Mouse (Mus musculus): Measurements from ENCODE around the gene Bclaf3. TPM values are rescaled to one million over a fixed set of nuclear protein-coding genes. Genes with fewer than 3 reads are reported as not detected.

Gene Bclaf3
- polyA plus RNA-seq, 1 experiment from 2014 or later, result 5.0 TPM

DNA sequence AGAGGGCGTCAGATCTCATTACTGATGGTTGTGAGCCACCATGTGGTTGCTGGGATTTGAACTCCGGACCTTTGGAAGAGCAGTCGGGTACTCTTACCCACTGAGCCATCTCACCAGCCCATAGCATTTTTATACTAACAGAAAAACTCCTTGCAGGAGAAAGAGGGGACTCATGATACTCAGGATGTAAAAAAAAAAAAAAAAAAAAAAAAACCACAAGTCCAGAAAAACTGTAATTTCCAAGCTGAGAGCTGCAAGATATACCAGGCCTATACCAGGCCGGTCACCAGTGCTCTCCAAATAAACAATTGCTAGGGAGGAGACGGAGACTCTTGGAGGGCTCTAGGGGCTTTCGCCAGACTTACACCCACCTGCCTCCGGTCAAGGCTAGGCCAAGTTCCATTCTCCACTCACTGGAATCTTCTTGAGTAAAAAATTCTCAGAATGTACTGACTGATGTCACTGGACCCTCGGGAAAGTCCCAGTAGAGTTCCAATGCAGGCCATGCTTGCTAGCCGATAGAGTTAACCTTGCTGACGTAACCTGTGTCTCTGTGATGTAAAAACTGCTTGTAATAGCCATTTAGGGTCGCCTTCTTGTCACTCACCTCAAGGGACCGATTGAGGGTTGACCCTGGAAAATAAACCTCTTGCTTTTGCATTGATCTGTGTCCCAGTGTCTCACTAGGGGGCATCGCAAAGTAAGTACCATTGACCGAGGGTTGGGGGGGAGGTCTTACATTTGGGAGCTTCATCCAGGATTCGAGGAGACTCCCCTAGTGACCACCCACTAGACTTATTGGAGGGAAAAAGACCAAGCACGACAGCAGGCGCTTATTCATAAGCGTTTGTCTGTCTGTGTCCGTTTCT, 16.4 kb upstream of the Bclaf3 start:
- TF ChIP-seq CTCF (IDR thresholded peaks at IDR 0.05; ENCODE audit: low read depth), result no peak
- H3K27me3 ChIP-seq (replicated peaks; ENCODE audit: control insufficient read depth, insufficient read depth, low read length), result no peaks in the 10 kb centered on the region
- no peaks in the 10 kb centered on the region for H3K4me1 ChIP-seq (replicated peaks; ENCODE audit: control insufficient read depth, insufficient read depth, low read length)
- ATAC-seq, result no peak
- H3K4me2 ChIP-seq (replicated peaks; ENCODE audit: low read depth), result no peak overlapping the region
- H3K4me3 ChIP-seq (ENCODE audit: low read depth, low read length), result no peak overlapping the region
- H3K27ac ChIP-seq (ENCODE audit: low read depth, low read length), result no peak overlapping the region
- H3K9me3 ChIP-seq (ENCODE audit: control insufficient read depth), result no peaks in the 10 kb centered on the region
- no peak overlapping the region for H3K9ac ChIP-seq (ENCODE audit: low read depth, low read length)
- 80% methylated on average over 19 of the region's 19 CpGs for WGBS
- no peaks in the 10 kb centered on the region for H3K36me3 ChIP-seq (ENCODE audit: control insufficient read depth, insufficient read depth)

DNA sequence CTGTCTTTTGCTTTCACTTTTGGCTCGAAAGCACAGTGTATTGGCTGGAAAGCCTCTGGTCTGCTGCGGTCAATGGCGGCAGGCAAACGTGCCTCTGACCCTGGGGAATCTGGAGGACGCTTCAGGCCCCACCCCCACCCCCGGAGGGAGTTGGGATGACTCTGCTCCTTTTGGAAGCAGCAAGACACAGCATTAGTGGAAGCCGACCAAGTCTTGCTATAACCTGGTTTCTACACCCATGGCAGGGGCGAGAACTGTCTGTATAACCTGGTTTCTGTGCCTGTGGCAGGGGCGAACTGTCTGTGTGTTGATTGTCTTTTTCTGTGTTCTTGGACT, 15.8 kb upstream of the Bclaf3 start:
- no peak overlapping the region for H3K9ac ChIP-seq (ENCODE audit: low read depth, low read length)
- no peak overlapping the region for H3K4me3 ChIP-seq (ENCODE audit: low read depth, low read length)
- no peak overlapping the region for H3K27ac ChIP-seq (ENCODE audit: low read depth, low read length)
- 72% methylated on average over 9 of the region's 9 CpGs for WGBS
- no peaks in the 10 kb centered on the region for H3K36me3 ChIP-seq (ENCODE audit: control insufficient read depth, insufficient read depth)
- H3K4me1 ChIP-seq (replicated peaks; ENCODE audit: control insufficient read depth, insufficient read depth, low read length), result no peaks in the 10 kb centered on the region
- H3K27me3 ChIP-seq (replicated peaks; ENCODE audit: control insufficient read depth, insufficient read depth, low read length), result no peaks in the 10 kb centered on the region
- no peak for ATAC-seq
- TF ChIP-seq CTCF (IDR thresholded peaks at IDR 0.05; ENCODE audit: low read depth), result no peak
- no peak overlapping the region for H3K4me2 ChIP-seq (replicated peaks; ENCODE audit: low read depth)
- no peaks in the 10 kb centered on the region for H3K9me3 ChIP-seq (ENCODE audit: control insufficient read depth)

DNA sequence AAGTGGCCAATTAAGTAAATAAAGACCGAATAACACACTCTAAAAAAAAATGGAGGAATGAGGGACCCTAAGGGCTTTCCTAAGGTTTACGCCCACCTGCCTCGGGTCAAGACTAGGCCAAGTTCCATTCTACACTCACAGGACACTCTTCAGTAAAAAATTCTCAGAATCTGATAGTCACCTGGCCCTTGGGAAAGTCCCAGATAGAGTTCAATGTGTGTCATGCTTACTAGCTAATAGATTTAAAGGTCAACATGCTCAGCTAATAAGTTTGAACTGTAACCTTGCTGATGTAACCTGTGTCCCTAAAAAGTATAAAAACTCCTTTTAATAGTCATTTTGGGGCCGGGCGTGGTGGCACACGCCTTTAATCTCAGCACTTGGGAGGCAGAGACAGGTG, 10.9 kb upstream of the Bclaf3 start:
- no peak for TF ChIP-seq CTCF (IDR thresholded peaks at IDR 0.05; ENCODE audit: low read depth)
- H3K4me3 ChIP-seq (ENCODE audit: low read depth, low read length), result no peak overlapping the region
- no peak overlapping the region for H3K9ac ChIP-seq (ENCODE audit: low read depth, low read length)
- no peaks in the 10 kb centered on the region for H3K36me3 ChIP-seq (ENCODE audit: control insufficient read depth, insufficient read depth)
- no peaks in the 10 kb centered on the region for H3K9me3 ChIP-seq (ENCODE audit: control insufficient read depth)
- H3K27ac ChIP-seq (ENCODE audit: low read depth, low read length), result no peak overlapping the region
- ATAC-seq, result no peak
- WGBS, result 87% methylated on average over 6 of the region's 6 CpGs
- H3K4me1 ChIP-seq (replicated peaks; ENCODE audit: control insufficient read depth, insufficient read depth, low read length), result no peaks in the 10 kb centered on the region
- H3K4me2 ChIP-seq (replicated peaks; ENCODE audit: low read depth), result no peak overlapping the region
- H3K27me3 ChIP-seq (replicated peaks; ENCODE audit: control insufficient read depth, insufficient read depth, low read length), result no peaks in the 10 kb centered on the region

DNA sequence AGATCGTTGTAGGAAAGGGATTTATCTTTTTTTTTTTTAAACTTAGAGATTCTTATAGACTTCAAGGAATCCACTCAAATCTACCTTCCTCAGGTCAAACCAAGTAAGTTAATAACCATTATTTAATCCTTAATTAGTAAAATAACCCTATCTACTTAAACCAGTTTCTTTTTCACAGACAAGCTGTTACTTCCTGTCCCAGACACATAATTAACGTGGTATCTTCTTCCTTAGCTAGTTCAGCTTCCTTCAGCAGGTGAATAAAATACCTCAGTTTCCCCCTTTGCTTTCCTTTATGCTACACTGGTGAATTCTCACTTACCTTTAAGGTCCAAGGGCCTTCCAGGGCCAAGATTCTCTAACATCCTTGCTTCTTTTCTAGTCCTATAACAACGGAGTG, 4.7 kb upstream of the Bclaf3 start:
- 70% methylated on average over 3 of the region's 3 CpGs for WGBS
- no peaks in the 10 kb centered on the region for H3K4me1 ChIP-seq (replicated peaks; ENCODE audit: control insufficient read depth, insufficient read depth, low read length)

DNA sequence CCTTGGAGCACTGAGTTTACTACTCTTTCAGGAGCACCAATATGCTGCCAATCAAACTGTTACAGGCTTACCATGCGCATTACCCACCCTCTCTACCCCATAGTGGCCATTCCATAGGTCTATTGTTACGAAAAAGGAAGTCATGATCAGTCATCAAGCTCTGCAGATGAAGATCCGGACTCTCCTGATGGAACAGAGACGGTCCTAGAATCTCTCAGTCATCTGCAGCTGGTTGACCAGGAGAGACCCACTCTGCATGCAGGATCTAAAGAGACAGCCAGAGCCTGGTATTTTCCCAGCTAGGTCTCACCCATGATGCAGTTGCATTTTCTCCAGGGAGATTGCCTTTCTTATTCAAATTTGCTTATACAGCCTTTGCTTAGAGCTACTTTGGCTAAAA, 3.8 kb upstream of the Bclaf3 start:
- H3K9ac ChIP-seq (ENCODE audit: low read depth, low read length), result no peak overlapping the region
- H3K4me3 ChIP-seq (ENCODE audit: low read depth, low read length), result no peak overlapping the region
- no peaks in the 10 kb centered on the region for H3K36me3 ChIP-seq (ENCODE audit: control insufficient read depth, insufficient read depth)
- no peak overlapping the region for H3K4me2 ChIP-seq (replicated peaks; ENCODE audit: low read depth)
- H3K27ac ChIP-seq (ENCODE audit: low read depth, low read length), result no peak overlapping the region
- H3K4me1 ChIP-seq (replicated peaks; ENCODE audit: control insufficient read depth, insufficient read depth, low read length), result no peaks in the 10 kb centered on the region
- no peak for ATAC-seq
- H3K27me3 ChIP-seq (replicated peaks; ENCODE audit: control insufficient read depth, insufficient read depth, low read length), result no peaks in the 10 kb centered on the region
- H3K9me3 ChIP-seq (ENCODE audit: control insufficient read depth), result no peaks in the 10 kb centered on the region
- no peak for TF ChIP-seq CTCF (IDR thresholded peaks at IDR 0.05; ENCODE audit: low read depth)
- WGBS, result 74% methylated on average over 4 of the region's 4 CpGs

More for the DNA sequence above, 4.7 kb upstream of the Bclaf3 start:
- no peak for ATAC-seq
- no peak overlapping the region for H3K4me3 ChIP-seq (ENCODE audit: low read depth, low read length)
- no peaks in the 10 kb centered on the region for H3K27me3 ChIP-seq (replicated peaks; ENCODE audit: control insufficient read depth, insufficient read depth, low read length)
- no peak for TF ChIP-seq CTCF (IDR thresholded peaks at IDR 0.05; ENCODE audit: low read depth)
- H3K27ac ChIP-seq (ENCODE audit: low read depth, low read length), result no peak overlapping the region
- no peak overlapping the region for H3K9ac ChIP-seq (ENCODE audit: low read depth, low read length)
- no peaks in the 10 kb centered on the region for H3K9me3 ChIP-seq (ENCODE audit: control insufficient read depth)
- H3K36me3 ChIP-seq (ENCODE audit: control insufficient read depth, insufficient read depth), result no peaks in the 10 kb centered on the region
- H3K4me2 ChIP-seq (replicated peaks; ENCODE audit: low read depth), result no peak overlapping the region

DNA sequence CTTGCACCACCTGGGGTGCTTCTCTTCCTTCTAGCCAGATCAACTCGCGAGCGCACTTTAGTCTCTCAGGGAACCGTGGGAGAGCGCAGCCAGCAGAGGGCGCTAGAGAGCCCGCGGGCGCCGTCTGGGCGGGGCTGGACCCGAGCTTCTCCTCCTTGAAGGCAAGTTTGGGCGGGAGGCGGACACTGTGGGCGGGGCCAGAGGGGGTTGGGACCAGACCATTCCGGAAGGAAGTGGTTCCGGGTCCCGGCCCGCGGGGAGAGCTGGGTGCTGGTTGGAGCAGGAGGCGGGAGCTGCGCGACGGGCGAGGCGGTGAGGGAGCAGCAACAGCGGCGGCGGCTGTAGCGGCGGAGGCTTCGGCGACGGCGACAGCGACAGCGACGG, 5.9 kb downstream of the Bclaf3 start:
- peak; percentile 99 for ATAC-seq
- H3K4me3 ChIP-seq (ENCODE audit: low read depth, low read length), result peak overlapping the region; percentile 54
- H3K9ac ChIP-seq (ENCODE audit: low read depth, low read length), result peak overlapping the region; percentile 42; the same call in 1 of the 2 replicates
- H3K36me3 ChIP-seq (ENCODE audit: control insufficient read depth, insufficient read depth), result no peaks in the 10 kb centered on the region
- no peaks in the 10 kb centered on the region for H3K27me3 ChIP-seq (replicated peaks; ENCODE audit: control insufficient read depth, insufficient read depth, low read length)
- H3K4me2 ChIP-seq (replicated peaks; ENCODE audit: low read depth), result peak overlapping the region; percentile 79
- 18% methylated on average over 37 of the region's 38 CpGs for WGBS
- 0 out of 2 replicates have a peak overlapping the region, but pooled peaks have one; percentile 46 for H3K27ac ChIP-seq (ENCODE audit: low read depth, low read length)
- H3K9me3 ChIP-seq (ENCODE audit: control insufficient read depth), result no peaks in the 10 kb centered on the region
- H3K4me1 ChIP-seq (replicated peaks; ENCODE audit: control insufficient read depth, insufficient read depth, low read length), result no peaks in the 10 kb centered on the region
- peak; percentile 96 for TF ChIP-seq CTCF (IDR thresholded peaks at IDR 0.05; ENCODE audit: low read depth)
